Mouse (Mus musculus) bone marrow, adult 2 months (tissue): ENCODE data around the gene Denr.

Experiments used
- CTCF ChIP-seq: fragments of 200-500 bp; IDR thresholded peaks from 2 replicates; pipeline ENCODE4 v1.5.1; 2011; ENCODE audit warnings: low read length, control low read depth; ENCODE audit not compliant: control insufficient read depth, insufficient read depth
- POLR2A ChIP-seq: fragments of 200-500 bp; IDR thresholded peaks from 2 replicates; pipeline ENCODE4 v1.6.1; 2011; ENCODE audit warnings: low read depth, mild to moderate bottlenecking, control low read depth, low read length, borderline replicate concordance; ENCODE audit not compliant: control insufficient read depth

DNA sequence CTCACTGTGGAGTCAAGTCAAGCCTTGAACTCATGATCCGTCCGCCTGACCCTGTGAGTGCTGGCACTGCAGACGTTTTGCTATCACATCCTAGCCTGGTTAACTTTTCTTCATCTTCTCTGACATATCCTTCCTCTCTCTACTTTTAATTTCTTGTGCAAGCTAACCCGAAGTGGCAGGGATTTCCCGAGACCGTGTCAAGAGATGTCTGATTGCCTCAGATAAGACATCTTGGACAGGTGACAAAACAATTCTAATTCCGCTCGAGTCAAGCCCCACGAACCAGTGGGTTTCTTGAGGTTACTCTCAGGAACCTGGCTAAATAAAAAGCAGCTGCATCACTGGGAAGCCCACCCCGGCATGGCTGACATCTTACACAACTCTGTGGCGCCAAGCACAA lies 48.2 kb upstream of the Denr start:
- TF ChIP-seq POLR2A (no peak), CTCF (no peak)
